Mouse (Mus musculus): ENCODE measurements around the gene Snd1.

The Snd1 gene

GRCm38 (mm10) chr6:28850326-28850900 is 375.5 kb downstream of the Snd1 start:
- DNase-seq, result no peak

GRCm38 (mm10) chr6:28852342-28852741 is 377.4 kb downstream of the Snd1 start:
- DNase-seq, result no peak

- DNase-seq, result no peak
Observed at GRCm38 (mm10) chr6:28853164-28853563, 378.2 kb downstream of the Snd1 start.

GRCm38 (mm10) chr6:28853654-28854053 is 378.7 kb downstream of the Snd1 start:
- DNase-seq, result no peak

GRCm38 (mm10) chr6:28854598-28854997 is 379.7 kb downstream of the Snd1 start:
- DNase-seq, result no peak

GRCm38 (mm10) chr6:28855442-28855841 is 380.5 kb downstream of the Snd1 start:
- no peak for DNase-seq

- DNase-seq, result no peak
Observed at GRCm38 (mm10) chr6:28856789-28857188, 381.9 kb downstream of the Snd1 start.

GRCm38 (mm10) chr6:28857198-28858180 is 382.6 kb downstream of the Snd1 start:
- no peak for DNase-seq

- no peak for DNase-seq
Observed at GRCm38 (mm10) chr6:28859094-28859493, 384.2 kb downstream of the Snd1 start.

- DNase-seq, result no peak
Observed at GRCm38 (mm10) chr6:28860450-28860849, 385.5 kb downstream of the Snd1 start.

GRCm38 (mm10) chr6:28860922-28861321 is 386.0 kb downstream of the Snd1 start:
- DNase-seq, result no peak

GRCm38 (mm10) chr6:28862304-28862703 is 387.4 kb downstream of the Snd1 start:
- no peak for DNase-seq

- DNase-seq, result no peak
Observed at GRCm38 (mm10) chr6:28864684-28865083, 389.7 kb downstream of the Snd1 start.

GRCm38 (mm10) chr6:28865112-28865511 is 390.2 kb downstream of the Snd1 start:
- no peak for DNase-seq

GRCm38 (mm10) chr6:28866206-28866605 is 391.3 kb downstream of the Snd1 start:
- DNase-seq, result no peak

- DNase-seq, result no peak
Observed at GRCm38 (mm10) chr6:28867516-28868251, 392.7 kb downstream of the Snd1 start.

- DNase-seq, result no peak
Observed at GRCm38 (mm10) chr6:28871725-28872420, 396.9 kb downstream of the Snd1 start.

GRCm38 (mm10) chr6:28872421-28872795 is 397.5 kb downstream of the Snd1 start:
- DNase-seq, result no peak

GRCm38 (mm10) chr6:28874053-28874452 is 399.1 kb downstream of the Snd1 start:
- no peak for DNase-seq

- DNase-seq, result no peak
Observed at GRCm38 (mm10) chr6:28874759-28875158, 399.8 kb downstream of the Snd1 start.

- DNase-seq, result no peak
Observed at GRCm38 (mm10) chr6:28875333-28875732, 400.4 kb downstream of the Snd1 start.

GRCm38 (mm10) chr6:28876492-28876891 is 401.6 kb downstream of the Snd1 start:
- DNase-seq, result no peak

All from thymus, adult 18-20 months (tissue).